Mouse (Mus musculus): ENCODE results near the gene Esp36. TPM values are rescaled to one million over a fixed set of nuclear protein-coding genes. Genes with fewer than 3 reads are reported as not detected.
"Not testable (repeated sequence)": the region's sequence is repeated elsewhere in the genome, so short reads cannot be mapped to it uniquely, and the experiment has no call there.

The Esp36 gene
- not detected for total RNA-seq (2021)
- long read RNA-seq, experiment 1 = 0 reads
- long read RNA-seq, experiment 2 = 0 reads

GRCm38 (mm10) chr17:38420085-38420484, at the start of gene Esp36:
Esp36 (minus strand) TSS chr17:38420185.
- DNase-seq (ENCODE audit: low spot score) = no peak

DNA sequence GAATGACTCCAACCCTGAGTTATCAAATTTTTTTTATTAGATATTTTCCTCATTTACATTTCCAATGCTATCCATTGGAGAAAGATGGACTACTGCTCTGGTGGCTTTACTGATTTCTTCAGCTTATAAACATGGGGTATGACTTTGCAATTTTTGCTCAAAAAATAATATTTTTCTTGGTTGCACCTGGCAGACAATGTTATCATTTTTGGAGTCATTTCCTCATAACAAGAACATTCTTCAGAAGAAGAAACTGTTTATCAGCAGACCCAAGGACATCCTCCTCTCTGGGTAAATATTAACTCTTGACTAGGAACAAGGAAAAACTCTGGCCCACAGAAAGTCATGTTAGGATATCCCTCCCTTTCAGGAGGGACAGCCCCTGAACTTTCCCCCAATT, 36.2 kb upstream of the Esp36 start:
- DNase-seq (ENCODE audit: low spot score) = not testable (repeated sequence)

- DNase-seq (ENCODE audit: low spot score) = no peak
Observed at GRCm38 (mm10) chr17:38450688-38451087, 30.7 kb upstream of the Esp36 start.

DNA sequence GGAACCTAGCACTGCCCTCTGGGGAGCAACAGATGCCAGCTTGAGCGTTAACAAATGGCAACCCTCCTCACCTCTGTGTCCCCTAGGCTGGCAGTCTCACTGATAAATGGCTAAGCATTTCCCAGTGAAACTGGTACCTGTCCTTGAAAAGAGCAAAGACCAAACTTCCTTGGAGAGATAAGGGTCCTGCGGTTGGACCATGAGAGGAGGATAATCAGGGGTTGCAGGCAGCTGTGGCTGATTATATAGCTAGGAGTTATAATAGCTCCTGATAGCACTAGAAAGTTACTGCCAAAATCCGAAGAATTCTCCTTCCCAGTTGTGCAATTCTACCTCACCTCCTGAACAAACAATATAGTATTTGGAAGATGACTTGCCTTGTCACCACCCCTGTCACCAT, 13.8 kb downstream of the Esp36 start:
- DNase-seq (ENCODE audit: low spot score) = no peak

GRCm38 (mm10) chr17:38391821-38392220, 28.2 kb downstream of the Esp36 start:
- no peak for DNase-seq (ENCODE audit: low spot score)

Other genes with a start within 250 kb of the Esp36 start
- gene Olfr134, start 248.8 kb downstream of the Esp36 start, total RNA-seq (2021) = not detected
- not detected for gene Olfr135, start 215.8 kb downstream of the Esp36 start, total RNA-seq (2021)
- gene Olfr138, start 159.2 kb downstream of the Esp36 start, total RNA-seq (2021) = not detected
- gene Olfr137, start 112.6 kb downstream of the Esp36 start, total RNA-seq (2021) = not detected
- gene Olfr136, start 90.4 kb downstream of the Esp36 start, total RNA-seq (2021) = not detected
- not detected for gene Esp34, start 134.0 kb upstream of the Esp36 start, total RNA-seq (2021)
- gene Esp31, start 219.3 kb upstream of the Esp36 start, total RNA-seq (2021) = not detected